Mouse (Mus musculus): Measurements from ENCODE around the gene Tnfsf11. TPM values are rescaled to one million over a fixed set of nuclear protein-coding genes. Genes with fewer than 3 reads are reported as not detected.

Tnfsf11 gene
- 0.05 and 0.06 TPM in 2 replicates for polyA plus RNA-seq (2015; fragmentation: Nextera tagmentation; extraction: Ambion mirVana)

DNA sequence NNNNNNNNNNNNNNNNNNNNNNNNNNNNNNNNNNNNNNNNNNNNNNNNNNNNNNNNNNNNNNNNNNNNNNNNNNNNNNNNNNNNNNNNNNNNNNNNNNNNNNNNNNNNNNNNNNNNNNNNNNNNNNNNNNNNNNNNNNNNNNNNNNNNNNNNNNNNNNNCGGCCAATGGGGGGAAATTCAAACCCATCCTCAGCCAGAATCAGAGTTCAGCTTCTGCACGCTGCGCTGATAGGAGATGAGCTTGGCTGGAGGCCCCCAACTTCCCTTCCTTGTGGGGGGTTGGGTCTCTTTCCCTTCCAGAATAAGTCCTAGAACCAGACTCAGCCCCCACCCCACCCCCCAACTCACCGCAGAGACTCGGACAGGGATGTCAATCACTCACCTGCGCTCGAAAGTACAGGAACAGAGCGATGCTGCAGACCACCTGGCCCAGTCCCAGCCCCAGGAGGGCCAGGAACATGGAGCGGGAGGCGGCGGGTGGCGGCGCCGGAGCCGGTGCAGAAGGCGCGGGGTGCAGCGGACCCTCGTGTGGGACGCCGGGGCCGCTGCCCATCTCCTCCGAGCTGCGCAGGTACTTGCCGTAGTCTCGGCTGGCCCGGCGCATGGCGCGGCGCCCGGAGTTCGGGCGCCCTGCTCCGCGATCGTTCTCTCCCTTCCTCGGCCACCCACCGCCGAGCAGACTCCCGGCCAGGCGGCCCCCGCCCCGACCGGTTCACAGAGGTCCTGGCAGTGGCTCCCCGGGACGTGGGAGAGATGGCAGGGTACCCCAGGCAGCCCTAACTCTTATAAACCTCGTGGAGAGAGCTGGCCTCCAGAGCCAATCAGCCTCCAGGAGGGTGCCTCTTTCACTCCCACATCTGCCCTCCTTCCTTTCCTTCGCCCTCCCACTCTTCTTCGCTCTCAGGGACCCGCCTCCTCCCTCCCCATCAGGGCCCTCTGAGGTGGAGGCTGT, at the start of gene Tnfsf11:
TSS of gene Tnfsf11 (minus strand) at position 758 of the 952 bp plus-strand sequence.
- DNase-seq (ENCODE audit: low spot score) (no peak), ATAC-seq (peak; percentile 21; the same call in 1 of the 2 replicates)
- Histone ChIP-seq H3K9me3 (ENCODE audit: low read length) (no peaks in the 10 kb centered on the region), H3K4me2 (replicated peaks; ENCODE audit: low read depth, low read length) (peak within 1 kb of the TSS; percentile 57), H3K9ac (replicated peaks; ENCODE audit: low read depth) (no peak within 1 kb of the TSS), H3K36me3 (ENCODE audit: insufficient read depth, low read length) (no peaks in the 10 kb centered on the region), H3K27ac (ENCODE audit: low read length) (no peak within 1 kb of the TSS), H3K4me3 (ENCODE audit: low read depth, low read length) (peak within 1 kb of the TSS; percentile 25), H3K27me3 (replicated peaks; ENCODE audit: insufficient read depth, low read length) (peaks cover 19% of the 10 kb centered on the region; the same call in 1 of the 2 replicates), H3K4me1 (ENCODE audit: insufficient read depth, low read depth, low read length) (no peaks in the 10 kb centered on the region)
- under 1% methylated on average over 36 of the region's 51 CpGs for WGBS
- TF ChIP-seq CTCF (IDR thresholded peaks at IDR 0.05) = no peak
- TF ChIP-seq EP300 (IDR thresholded peaks at IDR 0.05) = no peak

DNA sequence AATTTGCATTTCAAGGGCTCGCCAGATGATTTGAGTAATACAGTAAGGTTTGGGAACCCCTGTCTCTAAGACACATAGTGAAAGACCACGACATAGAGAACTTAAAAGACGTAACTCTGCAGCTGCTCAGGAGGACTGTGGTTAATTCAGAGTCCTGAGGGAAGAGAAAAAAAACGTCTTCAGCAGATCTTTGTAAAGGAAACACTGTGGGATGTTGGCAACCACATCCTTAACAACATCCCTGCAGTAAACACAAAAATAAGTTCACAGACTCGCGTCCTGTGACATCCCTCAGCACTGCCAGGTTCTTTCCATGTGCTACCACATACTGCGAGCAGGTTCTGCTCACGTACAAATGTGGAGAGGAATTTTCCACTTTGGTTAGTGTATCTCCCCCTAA, 48.9 kb upstream of the Tnfsf11 start:
- DNase-seq (ENCODE audit: low spot score) (no peak), ATAC-seq (no peak)
- no peaks in the 10 kb centered on the region for H3K27me3 ChIP-seq (replicated peaks; ENCODE audit: insufficient read depth, low read length)
- no peak overlapping the region for H3K9ac ChIP-seq (replicated peaks; ENCODE audit: low read depth)
- WGBS = 56% methylated on average over 8 of the region's 8 CpGs
- no peaks in the 10 kb centered on the region for H3K36me3 ChIP-seq (ENCODE audit: insufficient read depth, low read length)
- H3K27ac ChIP-seq (ENCODE audit: low read length) = no peak overlapping the region
- TF ChIP-seq EP300 (IDR thresholded peaks at IDR 0.05) = no peak
- TF ChIP-seq CTCF (IDR thresholded peaks at IDR 0.05) = no peak
- no peak overlapping the region for H3K4me2 ChIP-seq (replicated peaks; ENCODE audit: low read depth, low read length)
- H3K9me3 ChIP-seq (ENCODE audit: low read length) = no peaks in the 10 kb centered on the region
- no peak overlapping the region for H3K4me3 ChIP-seq (ENCODE audit: low read depth, low read length)
- H3K4me1 ChIP-seq (ENCODE audit: insufficient read depth, low read depth, low read length) = no peaks in the 10 kb centered on the region

- Histone ChIP-seq H3K9me3 (ENCODE audit: low read length) (no peaks in the 10 kb centered on the region), H3K36me3 (ENCODE audit: insufficient read depth, low read length) (no peaks in the 10 kb centered on the region), H3K9ac (replicated peaks; ENCODE audit: low read depth) (no peak overlapping the region), H3K4me3 (ENCODE audit: low read depth, low read length) (no peak overlapping the region), H3K27ac (ENCODE audit: low read length) (no peak overlapping the region), H3K4me1 (ENCODE audit: insufficient read depth, low read depth, low read length) (no peaks in the 10 kb centered on the region), H3K4me2 (replicated peaks; ENCODE audit: low read depth, low read length) (no peak overlapping the region), H3K27me3 (replicated peaks; ENCODE audit: insufficient read depth, low read length) (no peaks in the 10 kb centered on the region)
- DNase-seq (ENCODE audit: low spot score) (no peak), ATAC-seq (no peak)
- WGBS = 50% methylated on average over 4 of the region's 4 CpGs
- no peak for TF ChIP-seq CTCF (IDR thresholded peaks at IDR 0.05)
- TF ChIP-seq EP300 (IDR thresholded peaks at IDR 0.05) = no peak
Observed at GRCm38 (mm10) chr14:78355381-78355780, 47.5 kb upstream of the Tnfsf11 start.

DNA sequence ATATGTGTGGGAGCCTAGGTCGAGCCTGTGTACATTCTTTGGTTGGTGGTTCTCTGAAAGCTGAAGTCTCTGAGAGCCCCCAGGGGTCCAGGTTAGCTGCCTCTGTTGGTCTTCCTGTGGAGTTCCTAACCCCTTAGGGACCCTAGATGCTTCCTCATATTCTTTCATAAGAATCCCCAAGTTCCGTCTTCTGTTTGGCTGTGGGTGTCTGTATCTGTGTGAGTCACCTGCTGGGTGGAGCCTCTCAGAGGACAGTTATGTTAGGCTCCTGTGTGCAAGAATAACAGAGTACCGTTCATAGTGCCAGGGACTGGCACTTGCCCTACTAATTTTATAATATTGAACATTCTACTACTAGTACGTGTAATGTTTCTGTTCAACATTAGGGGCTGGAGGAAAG, 45.0 kb upstream of the Tnfsf11 start:
- Histone ChIP-seq H3K4me1 (ENCODE audit: insufficient read depth, low read depth, low read length) (no peaks in the 10 kb centered on the region), H3K36me3 (ENCODE audit: insufficient read depth, low read length) (no peaks in the 10 kb centered on the region), H3K9me3 (ENCODE audit: low read length) (no peaks in the 10 kb centered on the region), H3K27me3 (replicated peaks; ENCODE audit: insufficient read depth, low read length) (no peaks in the 10 kb centered on the region), H3K9ac (replicated peaks; ENCODE audit: low read depth) (no peak overlapping the region), H3K4me2 (replicated peaks; ENCODE audit: low read depth, low read length) (no peak overlapping the region), H3K4me3 (ENCODE audit: low read depth, low read length) (no peak overlapping the region), H3K27ac (ENCODE audit: low read length) (no peak overlapping the region)
- TF ChIP-seq CTCF (IDR thresholded peaks at IDR 0.05) (no peak), EP300 (IDR thresholded peaks at IDR 0.05) (no peak)
- DNase-seq (ENCODE audit: low spot score) (no peak), ATAC-seq (no peak)
- WGBS = 68% methylated on average over 4 of the region's 4 CpGs

DNA sequence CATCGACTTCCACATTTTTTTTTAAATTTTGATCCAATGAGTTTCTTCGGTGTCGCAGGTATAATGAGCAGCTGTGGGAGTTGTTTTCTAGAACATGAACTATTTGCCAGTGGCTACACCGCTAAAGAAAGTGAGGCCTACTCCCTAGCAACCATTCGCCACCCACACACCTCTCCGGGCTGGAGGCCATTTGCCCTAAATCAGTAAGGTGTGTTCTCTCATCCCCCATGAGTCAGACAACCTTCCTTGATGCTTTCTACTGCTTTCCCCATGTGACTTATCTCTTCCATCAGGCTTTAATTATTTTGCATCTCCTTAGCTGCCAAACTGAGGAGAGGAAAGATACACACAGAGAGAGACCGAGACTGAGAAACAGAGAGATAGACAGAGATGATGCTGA, 43.7 kb upstream of the Tnfsf11 start:
- TF ChIP-seq CTCF (IDR thresholded peaks at IDR 0.05) = no peak
- TF ChIP-seq EP300 (IDR thresholded peaks at IDR 0.05) = no peak
- H3K4me2 ChIP-seq (replicated peaks; ENCODE audit: low read depth, low read length) = no peak overlapping the region
- no peaks in the 10 kb centered on the region for H3K9me3 ChIP-seq (ENCODE audit: low read length)
- 84% methylated on average over 7 of the region's 7 CpGs for WGBS
- no peak overlapping the region for H3K9ac ChIP-seq (replicated peaks; ENCODE audit: low read depth)
- H3K4me1 ChIP-seq (ENCODE audit: insufficient read depth, low read depth, low read length) = no peaks in the 10 kb centered on the region
- ATAC-seq (no peak), DNase-seq (ENCODE audit: low spot score) (no peak)
- no peak overlapping the region for H3K4me3 ChIP-seq (ENCODE audit: low read depth, low read length)
- H3K36me3 ChIP-seq (ENCODE audit: insufficient read depth, low read length) = no peaks in the 10 kb centered on the region
- no peak overlapping the region for H3K27ac ChIP-seq (ENCODE audit: low read length)
- H3K27me3 ChIP-seq (replicated peaks; ENCODE audit: insufficient read depth, low read length) = no peaks in the 10 kb centered on the region

- H3K4me3 ChIP-seq (ENCODE audit: low read depth, low read length) = no peak overlapping the region
- no peaks in the 10 kb centered on the region for H3K9me3 ChIP-seq (ENCODE audit: low read length)
- 70% methylated on average over 2 of the region's 2 CpGs for WGBS
- DNase-seq (ENCODE audit: low spot score) = no peak
- TF ChIP-seq CTCF (IDR thresholded peaks at IDR 0.05) (no peak), EP300 (IDR thresholded peaks at IDR 0.05) (no peak)
- H3K9ac ChIP-seq (replicated peaks; ENCODE audit: low read depth) = no peak overlapping the region
- H3K36me3 ChIP-seq (ENCODE audit: insufficient read depth, low read length) = no peaks in the 10 kb centered on the region
- no peak overlapping the region for H3K4me2 ChIP-seq (replicated peaks; ENCODE audit: low read depth, low read length)
- H3K4me1 ChIP-seq (ENCODE audit: insufficient read depth, low read depth, low read length) = no peaks in the 10 kb centered on the region
- H3K27ac ChIP-seq (ENCODE audit: low read length) = no peak overlapping the region
- ATAC-seq = no peak
- no peaks in the 10 kb centered on the region for H3K27me3 ChIP-seq (replicated peaks; ENCODE audit: insufficient read depth, low read length)
Observed at GRCm38 (mm10) chr14:78347715-78348114, 39.9 kb upstream of the Tnfsf11 start.

Measured in lung, postnatal 0 days (tissue).